ENCODE assay signal across 10 mouse cellular contexts in the genomic region with DNA sequence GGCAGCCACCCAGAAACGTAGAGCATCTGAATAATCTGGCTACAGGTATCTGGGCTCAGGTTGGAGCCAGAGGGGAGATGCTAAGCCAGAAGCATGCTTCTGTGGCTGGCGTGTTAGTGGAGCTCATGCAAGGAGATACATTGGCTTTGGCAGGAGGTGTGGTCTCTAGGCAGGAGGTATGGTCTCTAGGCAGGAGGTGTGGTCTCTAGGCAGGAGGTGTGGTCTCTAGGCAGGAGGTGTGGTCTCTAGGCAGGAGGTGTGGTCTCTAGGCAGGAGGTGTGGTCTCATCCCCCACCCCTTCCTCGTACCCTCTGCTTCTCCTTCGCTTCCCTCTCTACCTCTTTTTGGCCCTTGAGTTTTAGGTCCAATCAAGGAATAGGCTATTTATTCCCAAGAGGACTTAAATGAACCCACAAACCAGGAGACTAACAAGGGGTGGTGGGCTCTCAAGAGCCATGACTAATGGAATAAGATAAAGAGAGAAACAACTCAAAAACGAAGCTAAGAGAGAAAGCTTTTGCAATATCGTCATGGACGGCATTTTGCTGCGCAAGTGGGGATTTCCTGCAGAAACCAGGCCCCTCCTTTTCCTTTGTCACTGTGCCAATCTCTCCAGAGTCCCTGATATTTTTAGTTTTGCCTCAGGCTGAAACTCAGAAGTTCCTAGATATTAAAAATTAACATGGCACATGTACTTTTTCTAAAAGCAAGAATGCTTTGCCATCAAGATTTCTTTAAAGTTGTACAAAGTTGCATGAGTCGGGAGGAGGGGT. TPM values are rescaled to one million over a fixed set of nuclear protein-coding genes. Genes with fewer than 3 reads are reported as not detected.
A peak's percentile ranks its signal among the peaks of the same experiment; 100 is the strongest.
DNase-seq lines count a peak whose midpoint lies in the region; TF ChIP-seq lines count a peak whose summit lies in the region.
"Had no signal": no experiment of that assay in that cellular context is flagged by ENCODE, and none has a peak within 500 bp of the region (broad histone marks: within the 10 kb centered on the region; RNA-seq: fewer than 3 reads in every experiment).

No protein-coding gene starts in this region.

- H3K27ac ChIP-seq in ES-E14 (ENCODE audit: insufficient read depth, low read depth, low read length, poor library complexity, severe bottlenecking): no peak overlapping the region
- H3K27ac ChIP-seq: limb, embryonic 10.5 days had no signal

- H3K4me3 ChIP-seq in ES-E14 (ENCODE audit: insufficient read depth in 1 of 2, low read depth in 1 of 2, low read length in 2 of 2, poor library complexity in 1 of 2, severe bottlenecking in 1 of 2): no peak overlapping the region
- H3K4me3 ChIP-seq: limb, embryonic 10.5 days had no signal

- in situ Hi-C loops in ES-E14 (cut with MboI; ENCODE audit: low sequenced_read_pairs in 2 of 2, unreplicated experiment in 2 of 2): no loop called here

- H3K4me1 ChIP-seq in ES-E14 (ENCODE audit: control insufficient read depth in 2 of 2, insufficient read depth in 2 of 2, low read length in 2 of 2, poor library complexity in 1 of 2): peaks cover 2 to 3% of the 10 kb centered on the region in 2 experiments; a peak in 1 of 4 replicates

- no peak overlapping the region for H3K9ac ChIP-seq in ES-E14 (ENCODE audit: insufficient read depth, low read depth, low read length, poor library complexity, severe bottlenecking)

- intact Hi-C loops in heart, postnatal 25 days (cut with DNase I): no loop called here
- intact Hi-C loops in left cerebral cortex, postnatal 36 days (cut with DNase I): no loop called here

- DNase-seq in heart, adult 11 months: peak; percentile 94
- no peak for DNase-seq in heart, postnatal 25 days (ENCODE audit: low spot score)
- DNase-seq in ES-E14 (ENCODE audit: low read depth, low spot score): peak; percentile 20
- DNase-seq in heart, adult 9 months (ENCODE audit: low spot score in 2 of 2): peak; percentile 53 to 59
- peak; percentile 73 for DNase-seq in kidney, postnatal 14 days
- no peak for DNase-seq in left cerebral cortex, postnatal 36 days (ENCODE audit: low spot score in 2 of 2)
- no peak for DNase-seq in layer of hippocampus, adult 9-10 months (ENCODE audit: low spot score)
- no peak for DNase-seq in right cerebral cortex, postnatal 4 days
- DNase-seq: cerebellum, postnatal 25 days had no signal

- no peaks in the 10 kb centered on the region for H3K36me3 ChIP-seq in ES-E14 (ENCODE audit: control insufficient read depth, insufficient read depth, low read length, poor library complexity, severe bottlenecking)
- H3K36me3 ChIP-seq: limb, embryonic 10.5 days had no signal

- H3K9me3 ChIP-seq in ES-E14 (ENCODE audit: control insufficient read depth, insufficient read depth, low read depth, low read length): no peaks in the 10 kb centered on the region
- H3K9me3 ChIP-seq: limb, embryonic 10.5 days had no signal

TF ChIP-seq in ES-E14, 5 proteins besides CTCF, POLR2A, EP300 and RAD21:
- TF ChIP-seq ZNF384 (IDR thresholded peaks at IDR 0.05; ENCODE audit: low read depth, low read length) (no peak), MAFK (IDR thresholded peaks at IDR 0.05; ENCODE audit: insufficient read depth, low read depth, low read length) (no peak), ZC3H11A (IDR thresholded peaks at IDR 0.05; ENCODE audit: borderline replicate concordance, low read depth, low read length) (no peak), CHD2 (IDR thresholded peaks at IDR 0.05; ENCODE audit: low read depth, low read length) (no peak), HCFC1 (IDR thresholded peaks at IDR 0.05; ENCODE audit: borderline replicate concordance, insufficient read depth, low read length) (no peak)

RNA-seq across cellular contexts. Expression of a gene that starts 30.4 kb away (rescaled TPM):
- 1 to 10 TPM; 7.8 to 9.5 TPM for total RNA-seq in heart, postnatal 25 days (2021)
- total RNA-seq in ES-E14 (2012; rRNA removed): 6.1 and 8.4 TPM in 2 replicates
- 10 to 100 TPM; 38.1 to 49.1 TPM for total RNA-seq in left cerebral cortex, postnatal 36 days (2021)

Comparison
In these comparisons a context has a peak if more than half of its experiments do, and no peak if none do; other contexts are left out.
1. DNase-seq: peak in heart, adult 11 months (single experiment), ES-E14 (single experiment), heart, adult 9 months (2 of 2) and kidney, postnatal 14 days (single experiment); none in heart, postnatal 25 days (single experiment), left cerebral cortex, postnatal 36 days (0 of 2), layer of hippocampus, adult 9-10 months (single experiment) and right cerebral cortex, postnatal 4 days (single experiment).